Mouse (Mus musculus): Measurements from ENCODE around the gene 2510009E07Rik. TPM values are rescaled to one million over a fixed set of nuclear protein-coding genes. Genes with fewer than 3 reads are reported as not detected.

2510009E07Rik gene
- polyA plus RNA-seq (2015; fragmentation: Nextera tagmentation; extraction: Ambion mirVana) = 16.2 and 17.3 TPM in 2 replicates

DNA sequence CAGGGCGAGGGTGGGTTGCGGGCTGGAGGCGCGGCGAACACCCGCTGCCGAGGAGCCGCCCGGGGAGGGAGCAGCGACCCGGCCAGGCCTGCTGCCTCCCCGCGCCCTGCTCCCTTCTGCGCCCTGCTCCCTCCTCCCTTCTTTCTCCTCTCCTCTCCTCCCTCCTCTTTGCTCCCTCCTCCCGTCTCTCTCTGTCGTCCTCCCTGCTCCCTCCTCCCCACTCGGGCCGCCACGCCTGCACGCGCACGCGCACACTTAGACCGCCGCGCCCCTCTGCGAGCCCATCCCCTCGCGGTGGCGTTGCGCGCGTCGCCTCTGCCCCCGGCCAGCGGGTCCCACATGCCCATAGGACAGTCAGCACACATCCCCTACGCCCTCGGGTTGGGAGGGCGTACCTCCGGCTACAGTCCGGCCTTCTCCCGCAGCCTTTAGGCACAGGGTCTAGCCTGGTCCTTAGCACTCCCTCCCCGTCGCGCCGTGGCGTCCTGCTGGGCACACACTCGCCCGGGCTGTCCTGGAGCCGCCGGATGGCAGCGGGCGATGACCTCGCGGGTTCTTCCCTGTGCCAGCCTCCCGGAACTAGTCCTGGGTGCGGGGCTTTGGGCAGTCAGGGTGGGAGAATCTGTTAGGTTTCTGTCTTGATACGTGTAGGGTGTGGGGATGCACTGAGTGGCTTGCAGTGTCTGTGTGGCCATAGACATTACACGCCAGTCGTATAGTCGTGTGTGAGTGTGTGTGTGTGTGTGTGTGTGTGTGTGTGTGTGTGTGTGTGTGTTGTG, at the start of gene 2510009E07Rik:
2510009E07Rik (minus strand) TSS at position 203 of the 779 bp plus-strand sequence.

Other genes starting within 250 kb of the 2510009E07Rik start
- 3.8 and 4.4 TPM in 2 replicates for gene Ehhadh, start 93.1 kb upstream of the 2510009E07Rik start, polyA plus RNA-seq (2015; fragmentation: Nextera tagmentation; extraction: Ambion mirVana)
- gene Map3k13, start 99.7 kb upstream of the 2510009E07Rik start, polyA plus RNA-seq (2015; fragmentation: Nextera tagmentation; extraction: Ambion mirVana) = 0.06 and 0.09 TPM in 2 replicates